Mouse (Mus musculus): Measurements from ENCODE around the gene Atg14.
"Not testable (repeated sequence)": the region's sequence is repeated elsewhere in the genome, so short reads cannot be mapped to it uniquely, and the experiment has no call there.

Atg14 gene

DNA sequence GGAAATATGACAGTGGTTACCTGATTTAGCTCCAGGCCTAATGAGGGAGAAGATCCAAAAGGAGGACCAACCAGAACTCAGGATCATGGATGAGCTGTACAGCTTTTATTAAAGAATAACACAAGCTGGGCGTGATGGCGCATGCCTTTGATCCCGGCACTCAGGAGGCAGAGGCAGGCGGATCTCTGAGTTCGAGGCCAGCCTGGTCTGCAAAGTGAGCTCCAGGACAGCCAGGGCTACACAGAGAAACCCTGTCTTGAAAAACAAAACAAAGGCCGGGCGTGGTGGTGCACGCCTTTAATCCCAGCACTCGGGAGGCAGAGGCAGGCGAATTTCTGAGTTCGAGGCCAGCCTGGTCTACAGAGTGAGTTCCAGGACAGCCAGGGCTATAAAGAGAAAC lies at the start of gene Atg14:
Atg14 (minus strand) TSS at position 101 of the 400 bp plus-strand sequence.
- DNase-seq (ENCODE audit: extremely low read depth, low read depth) = not testable (repeated sequence)

DNA sequence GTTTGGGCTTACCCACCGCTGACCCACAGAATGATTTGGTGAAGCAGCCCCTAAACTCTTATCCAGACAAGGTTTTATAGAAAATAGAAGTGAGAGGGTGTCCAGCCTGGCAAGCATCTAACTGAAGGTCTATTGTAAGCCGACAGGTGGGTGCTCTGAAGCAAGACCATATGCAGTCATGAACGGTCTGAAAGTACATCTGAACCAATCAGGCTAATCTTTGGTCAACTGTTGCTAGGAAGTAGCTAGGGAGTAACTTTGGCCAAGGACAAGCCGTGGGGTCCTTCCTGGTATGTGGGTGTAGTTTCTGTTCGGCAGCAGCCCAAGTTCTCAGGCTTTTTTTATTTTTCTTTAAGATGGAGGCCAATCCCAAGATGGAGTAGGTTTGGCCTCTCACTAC lies 48.4 kb upstream of the Atg14 start:
- DNase-seq (ENCODE audit: extremely low read depth, low read depth) = no peak

- no peak for DNase-seq (ENCODE audit: extremely low read depth, low read depth)
These were observed 42.8 kb upstream of the Atg14 start for GRCm38 (mm10) chr14:47613254-47613653.

GRCm38 (mm10) chr14:47597942-47598388 lies 27.5 kb upstream of the Atg14 start:
- peak; percentile 39 for DNase-seq (ENCODE audit: extremely low read depth, low read depth)

DNA sequence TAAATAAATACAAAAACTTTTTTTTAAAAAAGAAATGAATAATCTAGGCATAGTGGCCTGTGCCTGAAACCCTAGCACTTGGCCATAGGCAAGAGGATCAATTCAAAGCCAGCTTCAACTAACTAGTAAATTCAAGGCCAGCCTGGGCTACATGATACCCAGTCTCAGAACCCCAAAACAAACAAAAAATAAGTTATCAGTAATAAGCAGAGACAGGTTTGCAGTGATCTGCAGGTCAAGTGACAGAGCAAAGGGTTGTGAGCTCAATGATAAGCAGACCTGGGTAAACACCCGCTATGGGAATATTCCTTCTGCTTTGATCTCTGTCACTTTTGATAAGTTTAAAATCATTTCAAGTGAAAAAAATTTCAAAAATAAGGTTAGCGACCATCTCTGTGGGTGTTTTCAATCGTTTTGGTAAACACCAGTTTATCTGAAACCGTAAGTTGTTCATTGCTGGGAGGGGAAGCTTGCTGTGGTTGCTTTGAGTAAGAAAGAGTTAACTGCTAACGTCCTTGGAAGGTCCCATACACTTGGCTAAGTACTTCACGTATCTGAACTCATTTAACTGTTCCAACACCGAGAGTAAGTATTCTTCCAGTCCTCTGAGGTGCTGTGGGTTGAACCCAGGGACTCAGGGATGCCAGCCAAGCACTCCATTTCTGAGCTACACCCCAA lies 24.1 kb upstream of the Atg14 start:
- DNase-seq (ENCODE audit: extremely low read depth, low read depth) = no peak

DNA sequence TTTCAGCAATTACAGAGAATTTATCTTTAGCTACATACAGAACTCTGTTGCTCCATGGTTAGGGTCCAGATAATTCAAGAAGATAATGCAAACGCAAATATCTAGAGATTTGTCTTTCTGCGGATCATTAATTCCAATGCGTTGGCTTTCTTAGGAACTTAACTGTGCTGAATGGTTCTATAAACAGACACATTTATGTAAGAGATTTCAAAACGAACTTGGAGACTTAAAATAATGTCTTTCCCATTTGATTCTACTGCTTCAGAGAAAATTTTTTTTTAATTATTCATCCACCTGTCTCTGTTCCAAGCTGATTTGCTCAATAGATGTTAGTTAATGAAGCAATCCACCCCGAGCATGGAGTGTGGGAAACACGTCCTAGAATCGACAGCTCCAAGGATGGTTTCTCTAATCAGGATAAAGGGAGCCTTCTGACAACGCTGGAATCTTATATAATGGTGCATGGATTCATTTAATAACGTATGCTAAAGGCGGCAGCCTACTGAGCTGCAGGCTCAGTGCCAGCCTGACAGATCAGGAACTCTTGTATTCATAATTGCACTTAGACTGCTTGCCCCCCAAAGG lies 20.0 kb upstream of the Atg14 start:
- DNase-seq (ENCODE audit: extremely low read depth, low read depth) = no peak

DNA sequence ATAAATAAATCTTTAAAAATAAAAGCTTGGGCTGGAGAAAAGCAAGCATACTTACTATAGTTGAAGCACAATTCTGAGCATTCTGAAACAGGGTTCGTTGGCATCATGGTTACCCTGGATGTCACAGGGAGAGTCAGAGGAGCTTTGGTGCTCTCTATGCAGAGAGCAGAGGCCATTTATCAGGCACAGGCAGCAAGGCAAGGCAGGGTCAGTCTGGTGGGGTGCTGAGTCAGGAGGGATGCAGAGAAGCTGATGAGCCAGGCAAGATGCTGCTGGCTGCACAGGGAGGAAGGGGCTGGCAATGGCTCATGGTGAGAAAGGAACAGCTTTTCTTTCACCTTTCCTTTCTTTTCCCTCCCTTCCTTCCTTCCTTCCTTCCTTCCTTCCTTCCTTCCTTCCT lies 19.0 kb upstream of the Atg14 start:
- DNase-seq (ENCODE audit: extremely low read depth, low read depth) = no peak

- no peak for DNase-seq (ENCODE audit: extremely low read depth, low read depth)
These were observed 13.9 kb upstream of the Atg14 start for GRCm38 (mm10) chr14:47584346-47584745.

DNA sequence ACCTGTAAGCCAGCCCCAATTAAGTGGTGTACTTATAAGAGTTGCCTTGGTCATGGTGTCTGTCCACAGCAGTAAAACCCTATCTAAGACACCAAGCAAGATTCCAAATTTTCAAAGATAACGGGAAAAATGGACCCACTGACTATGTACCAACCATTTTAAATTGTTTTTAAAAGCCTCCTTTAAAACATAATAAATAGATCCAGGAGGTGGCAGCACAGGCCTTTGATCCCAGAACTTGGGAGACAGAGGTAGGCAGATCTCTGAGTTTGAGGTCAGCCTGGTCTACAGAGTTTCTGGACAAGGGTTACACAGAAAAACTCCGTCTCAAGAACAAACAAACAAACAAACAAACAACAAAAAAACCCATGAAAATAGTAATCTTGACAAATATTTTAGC lies 11.2 kb upstream of the Atg14 start:
- DNase-seq (ENCODE audit: extremely low read depth, low read depth) = no peak

DNA sequence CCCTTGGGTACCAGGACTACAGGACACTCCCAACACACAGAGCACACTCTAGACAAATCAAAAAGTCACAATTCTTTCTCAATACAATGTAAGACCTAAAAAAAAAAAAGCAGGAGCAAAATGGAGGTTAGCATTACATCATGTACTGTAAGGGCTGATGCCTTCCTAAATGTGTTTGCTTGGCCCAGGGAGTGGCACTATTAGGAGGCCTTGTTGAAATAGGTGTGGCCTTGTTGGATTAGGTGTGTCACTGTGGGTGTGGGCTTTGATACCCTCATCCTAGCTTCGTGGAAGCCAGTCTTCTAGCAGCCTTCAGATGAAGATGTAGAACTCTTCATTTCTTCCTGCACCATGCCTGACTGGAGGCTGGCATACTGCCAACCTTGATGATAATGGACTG lies 10.8 kb upstream of the Atg14 start:
- no peak for DNase-seq (ENCODE audit: extremely low read depth, low read depth)

GRCm38 (mm10) chr14:47578086-47578485 lies 7.6 kb upstream of the Atg14 start:
- no peak for DNase-seq (ENCODE audit: extremely low read depth, low read depth)

GRCm38 (mm10) chr14:47576687-47577086 lies 6.2 kb upstream of the Atg14 start:
- no peak for DNase-seq (ENCODE audit: extremely low read depth, low read depth)

DNA sequence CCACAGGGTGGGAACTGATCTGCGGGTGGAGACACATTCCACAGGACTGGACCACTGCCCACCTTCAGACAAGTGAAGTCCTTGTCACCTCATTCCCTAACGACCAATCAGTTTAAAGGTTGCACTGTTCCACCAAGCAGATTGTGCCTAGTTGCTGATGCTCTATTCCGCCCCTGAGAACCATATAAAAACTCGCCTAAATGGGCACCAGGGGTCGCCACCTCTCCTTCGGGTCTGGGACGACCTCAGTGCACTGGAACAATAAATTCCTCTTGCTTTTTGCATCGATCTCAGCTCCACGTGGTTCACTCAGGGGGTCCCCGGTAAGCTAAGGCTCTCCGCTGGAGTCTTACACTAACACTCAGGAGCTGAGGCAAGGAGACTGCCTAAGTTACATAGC lies 4.3 kb upstream of the Atg14 start:
- no peak for DNase-seq (ENCODE audit: extremely low read depth, low read depth)

GRCm38 (mm10) chr14:47572707-47573106 lies 2.3 kb upstream of the Atg14 start:
- no peak for DNase-seq (ENCODE audit: extremely low read depth, low read depth)

DNA sequence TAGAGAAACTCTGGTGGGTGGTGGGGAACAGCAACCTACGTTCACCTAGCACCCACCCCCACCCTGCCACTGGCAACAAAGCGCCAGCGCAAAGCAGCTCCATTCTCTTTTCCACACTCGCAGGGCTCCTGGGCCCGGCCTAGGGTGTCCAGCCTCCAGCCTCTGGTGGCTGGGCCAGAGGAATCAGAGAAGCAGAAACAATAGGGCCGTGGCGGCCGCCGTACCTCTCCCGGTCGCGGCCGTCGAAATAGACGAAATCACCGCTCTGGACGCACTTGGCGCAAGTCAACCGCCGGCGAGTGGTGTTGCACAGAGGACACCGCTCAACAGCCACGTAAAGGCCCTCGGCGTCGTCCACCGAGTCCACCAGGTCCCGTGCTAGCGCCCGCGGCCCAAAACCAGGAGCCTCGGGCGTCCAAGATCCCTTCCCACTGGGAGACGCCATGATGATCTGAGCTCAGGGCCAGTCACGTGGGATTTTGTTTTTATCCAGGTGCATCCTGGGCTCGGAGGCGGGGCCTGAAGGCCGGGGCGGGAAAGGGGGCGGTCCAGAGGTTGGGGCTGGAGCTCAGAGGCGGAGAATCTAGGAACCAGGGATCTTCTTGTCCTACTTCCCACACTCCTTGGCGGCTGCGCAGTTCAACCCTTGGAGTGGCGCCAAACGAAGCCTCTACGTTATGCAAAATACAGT lies 2.3 kb downstream of the Atg14 start:
- peak; percentile 92 for DNase-seq (ENCODE audit: extremely low read depth, low read depth)

GRCm38 (mm10) chr14:47563106-47563505 lies 7.3 kb downstream of the Atg14 start:
- no peak for DNase-seq (ENCODE audit: extremely low read depth, low read depth)

DNA sequence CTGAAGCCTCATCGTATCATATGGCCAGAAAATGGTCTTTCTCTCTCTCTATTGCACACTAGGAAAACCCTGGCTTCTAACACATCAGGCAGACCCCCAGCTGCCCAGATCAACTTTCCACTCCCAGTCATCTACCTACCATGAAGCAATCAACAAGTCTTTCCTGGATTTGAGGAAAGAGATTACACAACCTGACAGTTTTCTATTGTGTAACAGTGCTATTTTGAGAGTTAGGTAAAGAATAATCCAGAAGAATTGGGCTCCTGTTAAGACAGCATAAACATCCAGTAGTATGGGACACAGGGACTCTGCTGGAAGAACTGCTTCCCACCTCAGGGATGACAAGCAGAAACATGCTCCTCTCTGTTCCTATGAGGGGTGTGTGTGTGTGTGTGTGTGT lies 7.9 kb downstream of the Atg14 start:
- no peak for DNase-seq (ENCODE audit: extremely low read depth, low read depth)

DNA sequence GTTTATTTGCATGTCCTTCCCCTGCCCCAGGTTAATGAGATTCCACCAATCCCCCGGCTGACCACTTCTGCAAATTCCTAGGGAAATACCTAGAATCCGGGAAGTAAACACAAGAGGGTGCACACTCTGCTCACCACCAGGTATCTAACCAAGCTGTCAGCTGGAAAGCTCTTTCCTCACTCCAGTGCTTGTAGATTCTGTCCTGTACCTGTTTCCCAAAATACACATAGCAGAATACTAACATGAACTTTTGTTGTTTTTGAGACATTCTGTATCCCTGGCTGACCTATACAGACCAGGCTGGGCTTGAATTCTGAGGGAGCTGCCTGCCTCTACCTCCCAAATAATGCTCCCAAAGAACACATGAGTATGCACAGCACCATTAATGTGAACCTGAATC lies 9.7 kb downstream of the Atg14 start:
- no peak for DNase-seq (ENCODE audit: extremely low read depth, low read depth)

DNA sequence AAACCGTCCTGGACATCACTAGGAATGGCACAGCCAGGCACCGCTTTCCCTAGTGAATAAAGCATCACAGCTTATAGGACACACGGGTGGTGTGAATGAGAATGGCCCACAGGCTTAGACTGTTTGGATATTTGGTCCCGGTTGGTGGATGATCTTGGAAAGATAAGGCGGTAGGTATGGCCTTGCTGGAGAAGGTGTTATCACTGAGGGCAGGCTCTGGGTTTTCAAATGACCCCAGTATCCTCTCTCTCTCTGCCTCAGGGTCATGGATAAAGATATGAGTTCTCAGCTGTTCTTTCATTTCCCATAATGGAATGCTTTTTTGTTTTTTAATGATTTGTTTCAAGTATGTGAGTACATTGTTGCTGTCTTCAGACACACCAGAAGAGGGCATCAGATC lies 15.2 kb downstream of the Atg14 start:
- DNase-seq (ENCODE audit: extremely low read depth, low read depth) = no peak

- DNase-seq (ENCODE audit: extremely low read depth, low read depth) = no peak
These were observed 16.2 kb downstream of the Atg14 start for GRCm38 (mm10) chr14:47554236-47554635.

- no peak for DNase-seq (ENCODE audit: extremely low read depth, low read depth)
These were observed 17.1 kb downstream of the Atg14 start for GRCm38 (mm10) chr14:47553380-47553779.

DNA sequence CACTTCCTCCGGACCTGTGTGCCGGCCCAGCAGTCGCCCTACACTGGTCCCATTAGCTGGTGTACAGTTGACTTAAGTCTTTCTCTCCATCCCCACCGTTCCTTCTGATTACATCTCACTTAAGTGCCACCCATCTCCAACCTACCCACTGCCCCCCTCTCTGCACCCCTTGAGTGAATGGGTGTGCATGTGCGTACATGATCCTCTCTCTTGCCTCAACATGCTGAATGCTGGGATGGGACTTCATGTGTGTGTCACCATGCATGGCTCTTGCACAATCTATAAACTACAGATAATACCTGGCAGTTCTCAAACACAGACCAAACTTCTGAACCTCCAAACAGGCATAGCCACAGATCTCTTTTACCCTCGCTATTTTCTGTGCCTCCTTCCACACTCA lies 18.8 kb downstream of the Atg14 start:
- no peak for DNase-seq (ENCODE audit: extremely low read depth, low read depth)

DNA sequence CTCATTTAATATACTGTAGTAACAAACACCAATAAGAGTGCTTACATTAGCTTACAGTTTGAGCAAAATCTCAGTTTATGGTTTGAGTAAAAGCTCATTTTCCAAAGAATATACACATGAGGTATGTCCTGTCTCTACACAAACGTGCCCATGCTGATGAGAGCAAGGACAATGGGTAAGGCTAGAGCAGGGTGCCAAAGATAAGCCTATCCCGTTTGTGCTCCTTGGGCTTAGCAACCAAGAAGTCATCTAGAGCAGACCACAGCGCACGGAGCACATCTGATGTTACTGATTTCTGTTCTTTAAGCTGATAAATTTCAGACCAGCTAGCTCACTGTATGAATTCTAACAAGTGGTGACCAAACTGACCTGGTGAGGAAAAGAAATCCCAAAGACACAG lies 25.6 kb downstream of the Atg14 start:
- DNase-seq (ENCODE audit: extremely low read depth, low read depth) = no peak
